Mouse (Mus musculus): Measurements from ENCODE around the gene Gnai1. TPM values are rescaled to one million over a fixed set of nuclear protein-coding genes. Genes with fewer than 3 reads are reported as not detected.

Gnai1 gene
- polyA plus RNA-seq, 1 experiment from 2014 or later = 109 TPM

GRCm38 (mm10) chr5:18307229-18307804 is 52.8 kb downstream of the Gnai1 start:
- Histone ChIP-seq H3K27ac (ENCODE audit: low read length) (no peak overlapping the region), H3K4me1 (ENCODE audit: control insufficient read depth, insufficient read depth, low read length) (no peaks in the 10 kb centered on the region), H3K9ac (ENCODE audit: low read depth, low read length) (no peak overlapping the region), H3K36me3 (ENCODE audit: control insufficient read depth, insufficient read depth, low read length) (no peaks in the 10 kb centered on the region), H3K27me3 (ENCODE audit: control insufficient read depth, insufficient read depth, low read depth, low read length) (no peaks in the 10 kb centered on the region), H3K4me2 (ENCODE audit: low read length) (no peak overlapping the region), H3K9me3 (replicated peaks; ENCODE audit: control insufficient read depth, low read length, poor library complexity, severe bottlenecking) (no peaks in the 10 kb centered on the region), H3K4me3 (ENCODE audit: low read depth, low read length) (no peak overlapping the region)
- ATAC-seq = no peak
- 74% methylated on average over 1 of the region's 1 CpGs for WGBS

GRCm38 (mm10) chr5:18296584-18296983 is 63.6 kb downstream of the Gnai1 start:
- no peak overlapping the region for H3K4me3 ChIP-seq (ENCODE audit: low read depth, low read length)
- H3K9me3 ChIP-seq (replicated peaks; ENCODE audit: control insufficient read depth, low read length, poor library complexity, severe bottlenecking) = no peaks in the 10 kb centered on the region
- no peak overlapping the region for H3K9ac ChIP-seq (ENCODE audit: low read depth, low read length)
- 81% methylated on average over 2 of the region's 2 CpGs for WGBS
- H3K36me3 ChIP-seq (ENCODE audit: control insufficient read depth, insufficient read depth, low read length) = no peaks in the 10 kb centered on the region
- H3K27me3 ChIP-seq (ENCODE audit: control insufficient read depth, insufficient read depth, low read depth, low read length) = no peaks in the 10 kb centered on the region
- no peak overlapping the region for H3K27ac ChIP-seq (ENCODE audit: low read length)
- no peaks in the 10 kb centered on the region for H3K4me1 ChIP-seq (ENCODE audit: control insufficient read depth, insufficient read depth, low read length)
- H3K4me2 ChIP-seq (ENCODE audit: low read length) = no peak overlapping the region
- no peak for ATAC-seq

GRCm38 (mm10) chr5:18292744-18293143 is 67.4 kb downstream of the Gnai1 start:
- H3K27me3 ChIP-seq (ENCODE audit: control insufficient read depth, insufficient read depth, low read depth, low read length) = no peaks in the 10 kb centered on the region
- H3K9ac ChIP-seq (ENCODE audit: low read depth, low read length) = no peak overlapping the region
- WGBS = 47% methylated on average over 5 of the region's 5 CpGs
- H3K9me3 ChIP-seq (replicated peaks; ENCODE audit: control insufficient read depth, low read length, poor library complexity, severe bottlenecking) = no peaks in the 10 kb centered on the region
- H3K36me3 ChIP-seq (ENCODE audit: control insufficient read depth, insufficient read depth, low read length) = no peaks in the 10 kb centered on the region; the same call in 1 of the 2 replicates
- H3K4me1 ChIP-seq (ENCODE audit: control insufficient read depth, insufficient read depth, low read length) = no peaks in the 10 kb centered on the region; the same call in none of the 2 replicates
- no peak overlapping the region for H3K4me2 ChIP-seq (ENCODE audit: low read length)
- no peak overlapping the region for H3K4me3 ChIP-seq (ENCODE audit: low read depth, low read length)
- ATAC-seq = peak; percentile 79
- H3K27ac ChIP-seq (ENCODE audit: low read length) = no peak overlapping the region

- Histone ChIP-seq H3K9me3 (replicated peaks; ENCODE audit: control insufficient read depth, low read length, poor library complexity, severe bottlenecking) (no peaks in the 10 kb centered on the region), H3K4me3 (ENCODE audit: low read depth, low read length) (no peak overlapping the region), H3K27me3 (ENCODE audit: control insufficient read depth, insufficient read depth, low read depth, low read length) (no peaks in the 10 kb centered on the region), H3K4me1 (ENCODE audit: control insufficient read depth, insufficient read depth, low read length) (no peaks in the 10 kb centered on the region; the same call in none of the 2 replicates), H3K36me3 (ENCODE audit: control insufficient read depth, insufficient read depth, low read length) (peaks cover 4% of the 10 kb centered on the region), H3K4me2 (ENCODE audit: low read length) (no peak overlapping the region), H3K9ac (ENCODE audit: low read depth, low read length) (no peak overlapping the region), H3K27ac (ENCODE audit: low read length) (no peak overlapping the region)
- ATAC-seq = no peak
- 37% methylated on average over 4 of the region's 4 CpGs for WGBS
Observed at GRCm38 (mm10) chr5:18289530-18289929, 70.6 kb downstream of the Gnai1 start.

GRCm38 (mm10) chr5:18288694-18289093 is 71.5 kb downstream of the Gnai1 start:
- Histone ChIP-seq H3K36me3 (ENCODE audit: control insufficient read depth, insufficient read depth, low read length) (peaks cover 4% of the 10 kb centered on the region), H3K9me3 (replicated peaks; ENCODE audit: control insufficient read depth, low read length, poor library complexity, severe bottlenecking) (no peaks in the 10 kb centered on the region), H3K4me2 (ENCODE audit: low read length) (no peak overlapping the region), H3K4me3 (ENCODE audit: low read depth, low read length) (no peak overlapping the region), H3K27ac (ENCODE audit: low read length) (no peak overlapping the region), H3K9ac (ENCODE audit: low read depth, low read length) (no peak overlapping the region), H3K4me1 (ENCODE audit: control insufficient read depth, insufficient read depth, low read length) (no peaks in the 10 kb centered on the region; the same call in none of the 2 replicates), H3K27me3 (ENCODE audit: control insufficient read depth, insufficient read depth, low read depth, low read length) (no peaks in the 10 kb centered on the region)
- ATAC-seq = no peak
- 71% methylated on average over 7 of the region's 7 CpGs for WGBS

- no peaks in the 10 kb centered on the region for H3K27me3 ChIP-seq (ENCODE audit: control insufficient read depth, insufficient read depth, low read depth, low read length)
- WGBS = 63% methylated on average over 3 of the region's 3 CpGs
- H3K4me3 ChIP-seq (ENCODE audit: low read depth, low read length) = no peak overlapping the region
- no peak overlapping the region for H3K4me2 ChIP-seq (ENCODE audit: low read length)
- ATAC-seq = no peak
- no peak overlapping the region for H3K27ac ChIP-seq (ENCODE audit: low read length)
- no peak overlapping the region for H3K9ac ChIP-seq (ENCODE audit: low read depth, low read length)
- peaks cover 4% of the 10 kb centered on the region for H3K36me3 ChIP-seq (ENCODE audit: control insufficient read depth, insufficient read depth, low read length)
- H3K9me3 ChIP-seq (replicated peaks; ENCODE audit: control insufficient read depth, low read length, poor library complexity, severe bottlenecking) = no peaks in the 10 kb centered on the region
- no peaks in the 10 kb centered on the region; the same call in none of the 2 replicates for H3K4me1 ChIP-seq (ENCODE audit: control insufficient read depth, insufficient read depth, low read length)
Observed at GRCm38 (mm10) chr5:18288079-18288478, 72.1 kb downstream of the Gnai1 start.

GRCm38 (mm10) chr5:18282095-18282494 is 78.1 kb downstream of the Gnai1 start:
- no peaks in the 10 kb centered on the region for H3K9me3 ChIP-seq (replicated peaks; ENCODE audit: control insufficient read depth, low read length, poor library complexity, severe bottlenecking)
- H3K27me3 ChIP-seq (ENCODE audit: control insufficient read depth, insufficient read depth, low read depth, low read length) = no peaks in the 10 kb centered on the region
- peaks cover 3% of the 10 kb centered on the region; the same call in 1 of the 2 replicates for H3K36me3 ChIP-seq (ENCODE audit: control insufficient read depth, insufficient read depth, low read length)
- no peak overlapping the region for H3K27ac ChIP-seq (ENCODE audit: low read length)
- no peak overlapping the region for H3K9ac ChIP-seq (ENCODE audit: low read depth, low read length)
- no peak overlapping the region for H3K4me2 ChIP-seq (ENCODE audit: low read length)
- no peak overlapping the region for H3K4me3 ChIP-seq (ENCODE audit: low read depth, low read length)
- 91% methylated on average over 3 of the region's 3 CpGs for WGBS
- ATAC-seq = no peak
- no peaks in the 10 kb centered on the region for H3K4me1 ChIP-seq (ENCODE audit: control insufficient read depth, insufficient read depth, low read length)

GRCm38 (mm10) chr5:18274352-18274940 is 85.7 kb downstream of the Gnai1 start:
- H3K9me3 ChIP-seq (replicated peaks; ENCODE audit: control insufficient read depth, low read length, poor library complexity, severe bottlenecking) = no peaks in the 10 kb centered on the region
- 94% methylated on average over 7 of the region's 7 CpGs for WGBS
- ATAC-seq = no peak
- no peaks in the 10 kb centered on the region for H3K27me3 ChIP-seq (ENCODE audit: control insufficient read depth, insufficient read depth, low read depth, low read length)
- H3K4me2 ChIP-seq (ENCODE audit: low read length) = no peak overlapping the region
- no peak overlapping the region for H3K27ac ChIP-seq (ENCODE audit: low read length)
- peaks cover 5% of the 10 kb centered on the region; the same call in 1 of the 2 replicates for H3K36me3 ChIP-seq (ENCODE audit: control insufficient read depth, insufficient read depth, low read length)
- no peak overlapping the region for H3K9ac ChIP-seq (ENCODE audit: low read depth, low read length)
- H3K4me3 ChIP-seq (ENCODE audit: low read depth, low read length) = no peak overlapping the region
- H3K4me1 ChIP-seq (ENCODE audit: control insufficient read depth, insufficient read depth, low read length) = no peaks in the 10 kb centered on the region
